Mouse (Mus musculus) adrenal gland, adult (tissue): ENCODE data around the gene Gm7356.
"Not testable (repeated sequence)": the region's sequence is repeated elsewhere in the genome, so short reads cannot be mapped to it uniquely, and the experiment has no call there.

Experiments used
- DNase-seq, 2 experiments: peaks; one replicate each; pipeline ENCODE4 v3.0.0; 2022 to 2023; ENCODE audit warnings: low spot score in 1 of 2; ENCODE audit not compliant: inconsistent age in 2 of 2

Gm7356 gene

DNA sequence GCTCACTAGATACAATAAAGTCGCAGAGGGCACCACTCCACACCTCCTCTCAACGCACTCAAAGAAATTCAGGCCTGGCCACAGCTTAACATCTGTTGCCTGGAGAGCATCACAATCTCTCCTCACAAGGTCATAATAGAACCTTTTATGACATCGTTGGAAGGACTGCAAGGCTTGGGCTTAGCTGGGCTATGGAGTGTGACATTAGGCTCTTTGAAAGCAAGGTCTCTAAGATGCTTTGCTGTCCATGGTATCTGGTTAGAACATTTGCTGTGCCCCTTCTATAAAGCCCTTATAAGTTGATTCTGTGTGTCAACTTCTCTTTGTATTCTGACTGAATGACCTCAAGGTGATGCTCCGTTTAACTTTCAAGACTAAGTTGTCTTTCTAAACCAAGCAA lies at the start of gene Gm7356:
Gene Gm7356 (minus strand): TSS at position 101 of the 400 bp plus-strand sequence.
- not testable (repeated sequence) for DNase-seq

- not testable (repeated sequence) for DNase-seq
These were observed 38.4 kb upstream of the Gm7356 start for GRCm38 (mm10) chr17:14041880-14042279.

- DNase-seq: peak in 1 of 2 experiments; percentile 6
These were observed 33.5 kb upstream of the Gm7356 start for GRCm38 (mm10) chr17:14037012-14037411.

DNA sequence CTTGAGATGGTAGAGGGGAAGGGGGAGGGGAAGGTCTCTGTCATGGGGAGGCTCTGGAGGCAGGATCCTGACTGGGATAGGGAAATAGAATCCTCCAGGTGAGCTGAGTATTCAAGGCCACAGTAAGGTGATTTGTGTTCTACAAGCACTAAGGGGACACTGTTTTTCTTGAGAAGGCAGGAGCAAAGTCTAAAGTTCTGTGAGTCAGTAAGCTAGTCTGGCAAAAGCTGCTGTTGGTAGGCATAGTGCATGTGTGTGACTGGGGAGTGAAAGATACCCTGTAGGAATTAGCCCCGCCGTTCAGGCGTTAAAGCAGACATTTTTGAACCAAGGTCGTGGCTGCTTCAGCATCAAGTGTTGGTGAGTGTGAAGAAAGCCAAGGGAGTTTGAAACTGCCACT lies 32.6 kb upstream of the Gm7356 start:
- DNase-seq: not testable (repeated sequence)

- not testable (repeated sequence) for DNase-seq
These were observed 10.1 kb downstream of the Gm7356 start for GRCm38 (mm10) chr17:13993425-13993824.

- no peak for DNase-seq
These were observed 15.8 kb downstream of the Gm7356 start for GRCm38 (mm10) chr17:13987690-13988089.

GRCm38 (mm10) chr17:13970796-13971195 lies 32.7 kb downstream of the Gm7356 start:
- DNase-seq: not testable (repeated sequence)

DNA sequence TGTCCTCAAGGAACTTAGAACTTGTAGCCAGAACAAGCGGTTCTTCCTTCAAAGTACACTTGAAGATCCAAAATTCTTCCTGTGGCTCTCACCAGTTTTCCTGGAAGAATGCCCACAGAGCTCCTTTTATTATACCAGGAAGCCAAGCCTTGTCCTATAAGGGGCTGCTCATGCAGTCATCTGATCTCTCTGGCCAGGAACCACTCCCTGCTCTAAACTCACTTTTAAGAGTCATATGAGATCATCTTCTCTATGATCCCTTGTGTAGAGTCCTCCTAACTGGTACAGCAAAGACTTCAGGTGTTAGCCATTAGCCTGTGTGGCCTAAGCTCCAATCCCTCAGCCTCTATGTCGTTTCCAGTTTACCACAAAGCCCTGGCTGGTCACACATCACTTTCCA lies 33.6 kb downstream of the Gm7356 start:
- DNase-seq: not testable (repeated sequence)

GRCm38 (mm10) chr17:13965048-13965447 lies 38.5 kb downstream of the Gm7356 start:
- DNase-seq: not testable (repeated sequence)

- not testable (repeated sequence) for DNase-seq
These were observed 41.3 kb downstream of the Gm7356 start for GRCm38 (mm10) chr17:13962245-13962644.

- not testable (repeated sequence) for DNase-seq
These were observed 45.4 kb downstream of the Gm7356 start for GRCm38 (mm10) chr17:13958129-13958528.

DNA sequence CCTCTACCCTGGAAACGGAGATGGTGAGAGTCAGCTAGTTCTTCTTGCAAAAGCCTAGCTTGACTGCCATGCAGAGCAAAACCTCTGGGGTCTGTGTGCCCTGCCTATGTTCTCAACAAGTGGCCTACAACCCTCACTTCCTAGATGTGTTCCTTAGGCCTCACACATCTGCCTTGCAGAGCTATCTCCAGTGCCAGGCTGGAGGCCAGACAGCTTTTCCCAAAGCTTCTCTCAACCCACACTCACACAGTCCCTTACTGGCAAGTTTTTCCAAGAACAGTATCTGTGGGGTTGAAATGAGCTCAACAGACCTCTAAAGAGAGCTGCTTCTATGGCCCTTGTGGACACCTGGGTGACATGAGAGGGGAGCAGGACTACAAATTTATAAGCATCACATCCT lies 51.9 kb downstream of the Gm7356 start:
- not testable (repeated sequence) for DNase-seq
